Mouse (Mus musculus): Measurements from ENCODE around the gene Dusp5. TPM values are rescaled to one million over a fixed set of nuclear protein-coding genes. Genes with fewer than 3 reads are reported as not detected.

The Dusp5 gene
- polyA plus RNA-seq, 1 experiment from 2014 or later: 14.1 TPM

Other genes with a start within 250 kb of the Dusp5 start
- 28.6 and 31.3 TPM in 2 replicates for gene Mxi1, start 218.6 kb upstream of the Dusp5 start, polyA plus RNA-seq (2015; fragmentation: Nextera tagmentation; extraction: Ambion mirVana)
- gene Gm10197, start 157.3 kb upstream of the Dusp5 start, polyA plus RNA-seq (2015; fragmentation: Nextera tagmentation; extraction: Ambion mirVana): not detected in 2 replicates
- 26.1 and 26.6 TPM in 2 replicates for gene Smndc1, start 138.5 kb upstream of the Dusp5 start, polyA plus RNA-seq (2015; fragmentation: Nextera tagmentation; extraction: Ambion mirVana)
- gene Nutf2-ps1, start 60.0 kb downstream of the Dusp5 start, polyA plus RNA-seq (2015; fragmentation: Nextera tagmentation; extraction: Ambion mirVana): 168 and 177 TPM in 2 replicates
- gene Smc3, start 71.3 kb downstream of the Dusp5 start, polyA plus RNA-seq (2015; fragmentation: Nextera tagmentation; extraction: Ambion mirVana): 24.9 and 27.0 TPM in 2 replicates
- gene Rbm20, start 148.2 kb downstream of the Dusp5 start, polyA plus RNA-seq (2015; fragmentation: Nextera tagmentation; extraction: Ambion mirVana): 2.3 and 2.5 TPM in 2 replicates